Mouse (Mus musculus) cerebellum, adult 9-10 months (tissue): Measurements from ENCODE around the gene Spen.
A peak's percentile ranks its signal among the peaks of the same experiment; 100 is the strongest.
"Not testable (repeated sequence)": the region's sequence is repeated elsewhere in the genome, so short reads cannot be mapped to it uniquely, and the experiment has no call there.

ENCODE experiments used
- DNase-seq: peaks from one replicate; pipeline ENCODE4 v3.0.0; 2022

The Spen gene

DNA sequence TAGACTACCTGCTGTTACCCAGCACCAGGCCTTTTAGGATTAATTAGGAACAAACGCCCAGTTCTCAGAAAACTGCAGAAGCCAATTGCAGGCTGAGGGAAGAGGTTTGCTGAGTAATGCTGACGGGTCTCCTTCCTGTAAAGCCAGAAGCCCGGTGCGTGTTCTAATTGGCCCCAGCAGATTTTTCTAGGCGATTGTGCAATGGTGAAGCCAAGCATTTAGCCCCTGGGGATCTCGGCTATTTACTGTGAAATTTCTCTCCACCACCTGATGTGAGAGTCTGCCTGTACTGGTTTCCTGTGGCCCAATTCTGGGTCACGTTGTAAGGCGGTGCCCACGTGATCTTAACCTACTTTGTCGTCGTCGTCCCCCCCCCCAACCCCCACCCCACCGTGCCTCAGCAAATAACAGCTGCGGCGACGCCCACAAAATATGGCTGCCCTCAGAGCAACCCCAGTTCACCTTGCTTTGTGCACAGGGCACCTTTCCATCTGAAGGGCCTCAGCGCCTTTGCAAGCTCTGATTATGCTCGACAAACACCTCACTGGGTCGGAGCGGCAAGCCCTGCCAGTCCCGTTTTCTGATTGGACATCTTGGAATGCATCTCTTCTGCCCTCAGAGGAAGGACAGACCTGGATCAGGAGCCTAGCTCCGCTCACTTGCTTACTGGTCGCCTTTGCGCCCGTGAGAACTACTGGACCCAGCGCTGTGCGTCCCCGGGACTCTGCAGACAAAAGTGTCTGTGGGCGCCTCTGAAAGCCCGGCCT lies 20.9 kb upstream of the Spen start:
- DNase-seq: peak; percentile 88

DNA sequence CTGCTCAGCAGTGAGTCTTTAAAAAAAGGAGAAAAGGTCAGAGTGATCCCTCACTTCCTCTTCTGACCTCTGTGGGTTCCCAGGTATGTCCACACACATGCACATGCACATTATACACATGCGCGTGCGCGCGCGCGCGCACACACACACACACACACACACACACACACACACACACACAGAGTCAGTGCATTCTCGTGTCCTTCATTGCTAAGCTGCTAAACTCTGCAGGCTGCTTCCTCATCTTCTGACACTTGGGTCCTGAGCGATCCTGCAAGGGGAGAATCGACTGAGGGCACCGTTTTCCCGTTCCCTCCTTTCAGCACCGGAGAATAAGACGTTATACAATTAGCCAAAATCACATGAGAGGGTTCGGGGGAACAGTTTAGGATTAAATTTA lies 20.3 kb upstream of the Spen start:
- no peak for DNase-seq

DNA sequence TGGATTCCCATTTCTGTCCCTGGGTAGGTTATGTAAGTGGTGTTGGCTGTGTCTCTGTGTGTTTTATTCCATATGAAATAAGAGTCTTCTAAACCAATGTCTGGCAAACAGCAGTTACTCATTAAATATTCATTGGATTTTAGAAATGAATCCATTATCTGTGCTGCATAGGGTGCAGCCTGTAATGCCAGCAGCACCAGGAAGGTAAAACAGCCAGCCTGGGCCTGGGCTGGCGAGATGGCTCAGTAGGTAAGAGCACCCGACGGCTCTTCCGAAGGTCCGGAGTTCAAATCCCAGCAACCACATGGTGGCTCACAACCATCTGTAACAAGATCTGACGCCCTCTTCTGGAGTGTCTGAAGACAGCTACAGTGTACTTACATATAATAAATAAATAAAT lies 17.8 kb upstream of the Spen start:
- not testable (repeated sequence) for DNase-seq

DNA sequence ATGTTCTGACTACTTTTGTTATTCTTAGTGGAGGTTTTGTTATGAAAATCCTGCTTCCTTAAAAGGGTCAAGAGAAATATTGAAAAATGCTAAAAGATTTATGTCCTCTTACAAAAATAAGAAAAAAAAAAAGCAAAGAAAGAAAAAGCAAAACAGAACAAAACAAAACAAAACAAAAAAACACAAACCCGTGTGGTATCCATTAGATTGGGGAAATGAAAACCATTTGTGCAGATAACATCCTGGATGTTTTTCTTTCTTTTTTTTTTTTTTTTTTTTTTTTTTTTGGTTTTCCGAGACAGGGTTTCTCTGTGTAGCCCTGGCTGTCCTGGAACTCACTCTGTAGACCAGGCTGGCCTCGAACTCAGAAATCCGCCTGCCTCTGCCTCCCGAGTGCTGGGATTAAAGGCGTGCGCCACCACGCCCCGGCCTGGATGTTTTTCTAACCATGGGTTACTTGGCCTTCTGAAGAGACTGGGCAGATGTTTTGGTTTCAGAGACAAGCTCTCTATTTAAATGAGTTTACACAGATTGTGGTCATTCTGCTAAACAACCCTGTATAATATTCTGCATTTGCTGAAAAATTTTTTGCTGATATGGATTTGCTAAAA lies 16.0 kb upstream of the Spen start:
- DNase-seq: not testable (repeated sequence)

DNA sequence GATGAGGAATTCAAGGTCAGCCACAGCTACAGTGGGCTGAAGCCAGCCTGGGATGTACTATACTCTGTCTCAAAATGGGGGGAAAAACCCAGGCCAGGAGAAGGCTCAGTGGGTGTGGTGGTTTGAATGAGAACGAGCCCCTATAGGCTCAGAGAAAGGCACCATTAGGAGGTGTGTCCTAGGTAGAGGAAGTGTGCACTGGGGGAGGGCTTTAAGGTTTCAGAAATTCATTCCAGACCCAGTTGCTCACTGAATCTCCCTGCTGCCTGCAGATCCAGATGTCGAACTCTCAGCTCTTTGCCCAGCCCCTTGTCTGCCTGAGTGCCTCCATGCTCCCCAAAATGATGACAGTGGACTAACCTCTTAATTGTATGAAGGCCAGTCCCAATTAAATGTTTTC lies 14.1 kb upstream of the Spen start:
- no peak for DNase-seq

DNA sequence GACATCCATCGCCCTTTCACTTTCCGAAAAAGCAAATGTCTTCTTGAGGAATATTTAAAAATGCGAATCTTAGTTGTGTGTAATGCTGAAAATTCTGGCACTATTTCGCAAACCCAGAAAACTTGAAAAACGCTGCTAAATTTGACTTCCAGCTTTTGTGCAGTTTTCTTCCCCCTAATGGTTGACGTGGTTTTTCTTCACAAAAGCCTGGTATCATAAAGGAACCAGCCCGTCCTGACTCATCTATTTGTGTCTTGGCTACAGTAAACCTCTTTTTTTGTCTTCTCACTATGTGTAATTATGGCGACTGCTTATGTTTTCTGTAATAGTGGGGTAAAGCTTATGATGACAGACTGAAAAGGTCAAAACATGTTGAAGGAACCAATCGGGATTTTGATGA lies 8.9 kb upstream of the Spen start:
- no peak for DNase-seq

DNA sequence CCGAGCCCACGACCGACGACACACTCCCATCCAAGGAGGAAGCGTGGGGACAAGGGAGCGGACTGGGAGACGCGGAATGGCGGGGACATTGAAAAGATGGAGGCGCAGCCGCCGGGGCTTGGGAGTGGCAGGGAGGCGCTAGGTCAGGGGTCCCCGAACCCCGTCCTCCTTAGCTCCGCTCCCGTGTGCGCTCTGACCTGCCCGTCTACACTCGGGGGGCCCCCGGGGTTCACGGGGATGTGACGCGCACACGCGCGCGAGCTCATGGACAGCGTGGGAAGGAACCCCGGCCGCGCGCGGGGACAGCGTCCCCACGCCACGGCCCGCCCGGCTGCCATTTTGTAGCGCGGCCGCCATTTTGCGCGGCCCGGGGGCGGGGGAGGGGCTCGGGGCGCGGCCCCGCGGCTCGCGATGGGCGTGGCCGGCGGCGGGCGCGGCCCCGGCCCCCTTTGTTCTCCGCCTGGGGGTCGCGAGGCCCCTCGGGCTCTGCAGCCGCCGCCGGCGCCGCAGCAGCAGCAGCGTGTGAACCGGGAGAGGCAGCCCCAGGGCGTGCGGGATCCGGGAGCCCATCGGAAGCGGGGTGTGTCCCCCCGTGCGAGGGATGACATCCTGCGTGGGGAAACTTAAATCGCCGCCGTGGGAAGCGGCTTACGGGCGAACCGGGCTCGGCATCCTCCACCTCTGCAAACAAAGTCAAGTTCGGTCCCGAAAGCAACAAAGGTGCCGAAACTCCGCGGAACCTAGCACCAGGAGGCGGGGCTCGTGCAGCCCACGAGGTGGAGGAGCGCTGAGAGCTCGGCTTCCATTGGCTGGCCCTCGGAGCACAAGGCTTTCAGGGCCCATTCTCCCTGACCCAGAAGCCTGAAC lies 8.2 kb upstream of the Spen start:
- DNase-seq: peak; percentile 88

DNA sequence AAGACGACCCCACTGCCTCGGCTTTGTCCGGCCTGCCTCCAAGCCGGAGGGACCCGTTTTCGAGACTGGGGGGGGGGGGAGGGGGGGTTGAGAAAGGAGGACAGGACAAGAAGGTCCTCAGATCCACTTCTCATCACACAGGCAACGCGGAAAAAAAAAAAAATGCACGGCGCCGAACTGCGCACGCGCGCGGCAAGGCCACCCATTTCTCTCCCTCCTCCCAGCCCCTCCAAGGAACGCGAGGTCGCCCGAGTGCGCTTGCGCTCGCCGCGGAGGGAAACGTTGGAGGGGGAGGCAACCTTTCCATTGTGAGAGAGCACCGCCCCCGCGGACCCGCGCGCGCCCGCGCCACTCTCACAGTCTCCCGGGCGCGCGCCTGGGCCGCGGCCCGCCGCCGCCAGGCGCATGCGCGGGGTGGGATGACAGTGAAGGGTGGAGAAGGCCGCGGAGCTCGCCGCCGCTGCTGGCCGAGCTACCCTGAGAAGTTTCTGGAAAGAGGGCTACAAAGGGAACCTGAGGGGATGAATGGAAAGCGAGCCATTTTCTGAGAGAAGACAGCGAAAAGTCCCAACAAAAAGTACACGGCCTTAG lies 7.4 kb upstream of the Spen start:
- peak; percentile 100 for DNase-seq

DNA sequence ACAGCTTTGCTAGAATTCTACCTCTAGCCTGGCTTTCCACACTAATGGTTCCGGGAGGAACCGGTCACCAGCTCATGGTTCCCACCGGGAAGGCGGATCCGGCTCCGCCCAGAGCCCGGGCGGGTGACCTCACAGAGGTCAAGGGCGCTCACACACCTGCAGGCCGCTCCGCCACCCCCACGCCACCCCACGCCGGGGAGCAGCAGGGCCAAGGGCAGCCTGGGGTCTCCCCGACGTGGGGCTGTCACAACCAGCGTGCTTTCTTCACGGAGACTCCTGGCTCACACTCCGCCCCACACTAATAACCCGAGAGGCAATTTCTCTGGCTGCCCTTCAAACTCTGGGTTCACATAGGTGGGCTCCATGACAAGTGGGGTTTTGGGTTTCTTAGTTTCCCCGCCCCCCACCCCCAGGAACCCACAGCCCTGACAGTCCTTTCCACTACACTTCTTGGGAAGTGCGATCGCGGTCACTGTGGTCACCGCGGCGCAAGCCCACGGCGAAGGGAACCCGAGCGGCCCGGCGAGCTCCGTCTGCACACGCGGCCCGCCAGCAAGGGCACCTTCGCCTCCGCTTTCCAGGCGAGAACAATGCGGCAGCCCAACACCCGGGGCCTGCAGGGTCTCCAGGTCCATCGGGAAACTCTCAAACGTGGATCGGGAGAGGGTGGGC lies 6.8 kb upstream of the Spen start:
- DNase-seq: peak; percentile 85

- no peak for DNase-seq
Measured at GRCm38 (mm10) chr4:141544536-141544935, 6.1 kb upstream of the Spen start.

GRCm38 (mm10) chr4:141543593-141543992 lies 5.2 kb upstream of the Spen start:
- DNase-seq: peak; percentile 51

DNA sequence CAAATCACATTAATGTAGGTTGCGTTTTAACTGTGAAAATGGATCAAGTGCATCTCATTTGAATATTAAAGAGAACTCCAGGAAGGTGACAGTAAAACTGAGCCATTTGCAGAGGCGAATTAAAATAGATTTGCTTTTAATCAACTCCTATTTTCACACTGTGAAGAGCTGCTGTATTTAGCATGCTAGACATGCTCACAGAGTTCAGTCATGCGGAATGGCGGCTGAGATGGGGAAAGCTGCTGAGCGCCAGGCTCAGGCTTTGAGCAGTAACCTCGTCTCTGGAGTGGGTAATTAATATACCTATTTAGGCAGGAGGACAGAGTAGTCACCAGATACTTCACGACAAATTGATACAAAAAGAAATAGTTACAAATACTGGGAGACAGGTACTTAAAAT lies 3.5 kb upstream of the Spen start:
- no peak for DNase-seq

DNA sequence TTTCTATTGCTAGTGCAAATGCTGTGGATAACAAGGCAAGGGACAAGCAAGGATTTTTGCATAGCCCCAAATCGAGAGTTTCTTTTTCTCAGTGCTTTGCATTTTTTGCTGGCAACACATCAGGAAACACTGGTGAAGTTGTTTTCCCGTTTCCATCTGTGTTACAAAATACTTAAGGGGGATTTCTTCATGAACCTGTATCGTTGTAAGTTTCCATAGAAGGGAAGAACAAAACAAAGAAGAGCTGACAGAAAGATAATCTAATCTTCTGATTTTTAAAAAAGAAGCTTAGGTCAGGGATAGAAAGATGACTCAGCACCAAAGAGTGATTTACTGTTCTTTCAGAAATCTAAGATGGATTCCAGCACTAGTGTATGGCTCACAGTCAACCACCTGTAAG lies 2.4 kb upstream of the Spen start:
- no peak for DNase-seq

- DNase-seq: peak; percentile 67
Measured at GRCm38 (mm10) chr4:141539213-141539767, 893 bp upstream of the Spen start.

DNA sequence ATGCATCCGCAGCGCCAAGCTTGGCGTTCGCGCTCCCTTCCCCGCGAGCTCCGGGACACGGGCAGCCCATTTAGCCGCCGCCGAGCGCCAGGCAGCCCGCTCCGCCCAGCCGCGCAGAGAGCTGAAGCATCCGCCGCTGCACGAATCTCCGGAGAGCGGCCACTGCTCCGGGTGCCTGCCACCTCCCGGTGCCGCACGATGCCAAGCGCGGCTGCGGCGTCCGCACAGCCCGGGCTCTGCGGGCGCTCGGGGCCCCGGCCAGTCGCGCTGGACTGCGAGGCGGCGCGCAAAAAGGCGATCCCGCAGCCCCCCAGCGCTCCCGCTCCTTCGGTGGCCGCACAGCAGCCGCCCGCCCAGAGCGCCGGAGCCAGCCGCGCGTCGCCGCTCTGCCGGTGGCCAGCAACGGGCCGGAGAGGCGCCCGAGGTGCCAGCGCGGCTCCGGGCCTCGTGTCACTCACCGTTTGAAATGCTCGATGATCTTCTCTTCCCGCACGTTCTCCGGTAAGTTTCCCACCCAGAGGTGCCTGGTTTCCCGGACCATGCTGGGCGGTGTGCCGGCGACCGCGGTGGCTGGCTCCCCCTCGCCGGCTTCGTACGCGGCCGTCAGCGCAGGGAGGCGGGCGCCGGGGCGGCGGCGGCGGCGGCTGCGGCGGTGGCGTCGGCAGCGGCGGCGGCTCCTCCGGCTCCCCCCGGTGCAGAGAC lies 540 bp downstream of the Spen start:
- no peak for DNase-seq

- no peak for DNase-seq
Measured at GRCm38 (mm10) chr4:141537226-141537610, 1.2 kb downstream of the Spen start.

GRCm38 (mm10) chr4:141536291-141537225 lies 1.8 kb downstream of the Spen start:
- peak; percentile 81 for DNase-seq

DNA sequence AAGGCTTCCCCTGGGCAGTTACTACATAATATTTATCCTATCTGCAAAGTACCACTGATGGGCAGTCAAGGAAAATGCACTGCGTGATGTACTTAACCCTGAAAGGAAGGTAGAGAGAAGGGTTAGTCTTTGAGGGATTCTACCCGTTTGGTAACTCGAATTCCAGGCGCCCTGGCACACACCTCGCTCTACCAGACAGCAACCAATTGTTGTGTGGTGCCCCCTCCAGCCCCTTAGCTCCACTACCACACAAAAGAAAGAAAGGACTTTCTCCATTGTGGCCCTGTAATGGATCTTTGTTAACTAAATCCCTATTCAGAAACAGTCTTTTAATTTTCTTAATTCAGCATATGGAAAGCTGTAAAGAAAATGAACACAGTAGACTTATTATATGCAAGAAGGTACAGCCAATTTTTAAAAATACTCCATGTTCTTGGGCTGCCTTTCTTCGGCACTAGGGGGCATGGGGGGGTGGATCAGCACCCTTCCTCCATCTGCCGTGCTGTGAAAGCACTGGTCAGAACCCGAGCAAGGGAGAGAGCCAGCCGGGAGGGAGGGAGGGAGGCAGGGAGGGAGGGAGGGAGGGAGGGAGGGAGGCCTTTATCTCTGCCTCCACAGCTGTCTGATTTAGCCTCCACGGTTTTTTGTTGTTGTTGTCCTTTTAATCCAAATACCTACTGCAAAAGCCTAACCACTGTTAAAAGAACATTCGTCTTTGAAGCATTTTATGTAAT lies 3.3 kb downstream of the Spen start:
- peak; percentile 77 for DNase-seq

GRCm38 (mm10) chr4:141530979-141531378 lies 7.4 kb downstream of the Spen start:
- DNase-seq: no peak

DNA sequence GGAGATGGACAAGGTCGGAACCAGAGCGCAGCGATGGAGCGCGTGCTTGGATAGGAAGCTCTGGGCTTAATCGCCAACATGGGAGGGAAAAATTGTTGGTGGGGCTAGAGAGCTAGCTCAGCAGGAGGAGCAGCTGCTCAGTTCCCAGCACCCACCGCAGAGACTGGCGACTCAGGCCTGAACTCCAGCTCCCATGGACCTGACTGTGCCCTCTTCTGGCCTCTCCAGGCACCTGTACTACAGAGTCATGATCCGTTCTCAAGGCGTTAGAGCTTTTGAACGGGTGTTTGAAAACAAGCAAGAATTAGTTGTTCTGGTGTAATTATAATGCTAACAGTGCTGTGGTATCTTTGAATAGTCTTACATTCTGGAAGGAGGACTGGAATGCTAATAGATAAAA lies 9.5 kb downstream of the Spen start:
- DNase-seq: no peak
